Mouse (Mus musculus) neural tube, embryonic 11.5 days (tissue): Measurements from ENCODE around the gene Rassf5. TPM values are rescaled to one million over a fixed set of nuclear protein-coding genes. Genes with fewer than 3 reads are reported as not detected.
"Not testable (repeated sequence)": the region's sequence is repeated elsewhere in the genome, so short reads cannot be mapped to it uniquely, and the experiment has no call there.

ENCODE experiments used
- ATAC-seq: fragments of 200-750 bp; cut with Nextera tagmentation; 2 replicates; pipeline ENCODE4 v1.8.0; 2017; ENCODE audit warnings: moderate number of reproducible peaks, mild to moderate bottlenecking, moderate TSS enrichment, moderate library complexity; ENCODE audit not compliant: insufficient read depth, low FRiP score, low TSS enrichment
- DNase-seq: peaks from one replicate; pipeline ENCODE4 v3.0.0-alpha.2; 2015; ENCODE audit warnings: low spot score
- H3K27ac ChIP-seq: fragments of 300-500 bp; sonication (generic); 2 replicates; pipeline ENCODE4 v1.5.1; 2014; ENCODE audit warnings: low read depth, mild to moderate bottlenecking, low read length
- H3K27me3 ChIP-seq: fragments of 300-500 bp; sonication (generic); 2 replicates; pipeline ENCODE4 v1.6.1; 2014; ENCODE audit warnings: mild to moderate bottlenecking, low read length, mixed read lengths; ENCODE audit not compliant: control insufficient read depth, insufficient read depth
- H3K36me3 ChIP-seq: fragments of 300-500 bp; sonication (generic); 2 replicates; pipeline ENCODE4 v1.6.1; 2014; ENCODE audit warnings: mild to moderate bottlenecking, low read length, moderate library complexity, mixed read lengths; ENCODE audit not compliant: control insufficient read depth, insufficient read depth
- H3K4me1 ChIP-seq: fragments of 300-500 bp; sonication (generic); 2 replicates; pipeline ENCODE4 v1.6.1; 2014; ENCODE audit warnings: low read length, mixed read lengths; ENCODE audit not compliant: control insufficient read depth, insufficient read depth
- H3K4me2 ChIP-seq: fragments of 300-500 bp; sonication (generic); 2 replicates; pipeline ENCODE4 v1.6.1; 2014; ENCODE audit warnings: low read depth, mild to moderate bottlenecking, moderate library complexity
- H3K4me3 ChIP-seq: fragments of 300-500 bp; sonication (generic); 2 replicates; pipeline ENCODE4 v1.5.1; 2014; ENCODE audit warnings: low read depth, low read length
- H3K9ac ChIP-seq: fragments of 300-500 bp; sonication (generic); 2 replicates; pipeline ENCODE4 v1.6.1; 2014; ENCODE audit warnings: mild to moderate bottlenecking, low read length
- H3K9me3 ChIP-seq: fragments of 300-500 bp; sonication (generic); 2 replicates; pipeline ENCODE4 v1.6.1; 2016; ENCODE audit warnings: low read length; ENCODE audit not compliant: control insufficient read depth
- WGBS: fragments of 180-500 bp; shearing (Covaris S2); extraction: QIAGEN DNeasy Blood & Tissue Kit; methylation state at CpG from one replicate; pipeline ENCODE4 v1.1.7; 2014; 5-methylcytosine and 5-hydroxymethylcytosine counted together
- polyA plus RNA-seq: library from polyadenylated mRNA; unstranded; fragments of >200 nt; fragmentation: Nextera tagmentation; extraction: Ambion mirVana; gene quantifications from 2 replicates; pipeline ENCODE4 v1.2.1, GENCODE M21; 2014

Gene Rassf5
- polyA plus RNA-seq, 1 experiment from 2014 or later = 1.2 TPM

DNA sequence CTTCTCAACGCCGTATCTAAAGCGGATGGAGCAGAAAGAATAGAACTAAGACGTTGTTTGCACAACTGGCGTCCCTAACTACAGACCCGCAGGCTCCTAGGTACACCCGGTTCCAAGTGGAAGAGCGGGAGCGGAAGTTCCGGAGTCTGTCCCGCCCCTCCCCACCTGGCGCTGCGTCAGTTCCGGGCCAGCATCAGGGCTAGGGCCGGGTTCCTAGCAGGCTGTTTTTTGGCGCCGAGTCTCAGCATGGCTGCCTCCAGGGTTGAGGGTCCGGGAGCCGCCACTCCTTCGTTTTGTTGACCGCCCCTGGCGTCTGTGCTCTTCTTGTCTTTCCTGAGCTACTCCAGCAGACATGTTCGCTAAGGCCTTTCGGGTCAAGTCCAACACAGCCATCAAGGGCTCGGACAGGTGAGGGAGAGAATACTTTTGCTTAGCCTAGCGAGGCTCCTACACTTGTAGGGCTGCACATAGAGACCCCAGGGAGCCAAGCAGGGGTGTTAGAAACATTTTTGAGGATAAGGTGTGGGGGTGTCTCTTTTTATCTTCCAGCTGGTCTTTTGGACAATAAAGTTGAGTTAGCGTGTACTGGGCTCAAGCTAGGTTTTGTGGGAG, 91.9 kb downstream of the Rassf5 start, which contains the start of gene Eif2d:
Eif2d (plus strand) TSS at position 164 of the 612 bp plus-strand sequence.
- ATAC-seq = peak; percentile 98
- H3K27ac ChIP-seq = no peak within 1 kb of the TSS
- H3K27me3 ChIP-seq = no peaks in the 10 kb centered on the region
- H3K4me3 ChIP-seq = peak within 1 kb of the TSS; percentile 76
- WGBS = under 1% methylated on average over 27 of the region's 27 CpGs
- DNase-seq = peak; percentile 88
- peak within 1 kb of the TSS; percentile 90 for H3K4me2 ChIP-seq
- H3K9me3 ChIP-seq = no peaks in the 10 kb centered on the region
- H3K4me1 ChIP-seq = 0 out of 2 replicates have a peak, but pooled peaks cover 8% of the 10 kb centered on the region
- peak within 1 kb of the TSS; percentile 78 for H3K9ac ChIP-seq
- H3K36me3 ChIP-seq = no peaks in the 10 kb centered on the region; the same call in 1 of the 2 replicates

- H3K9me3 ChIP-seq = no peaks in the 10 kb centered on the region
- 73% methylated on average over 1 of the region's 1 CpGs for WGBS
- no peak overlapping the region for H3K27ac ChIP-seq
- 0 out of 2 replicates have a peak, but pooled peaks cover 8% of the 10 kb centered on the region for H3K4me1 ChIP-seq
- no peak overlapping the region for H3K4me2 ChIP-seq
- no peaks in the 10 kb centered on the region for H3K27me3 ChIP-seq
- no peak overlapping the region for H3K9ac ChIP-seq
- H3K36me3 ChIP-seq = no peaks in the 10 kb centered on the region
- ATAC-seq (no peak), DNase-seq (no peak)
- no peak overlapping the region for H3K4me3 ChIP-seq
These were observed 95.6 kb downstream of the Rassf5 start for GRCm38 (mm10) chr1:131149496-131149895.

- Histone ChIP-seq H3K36me3 (no peaks in the 10 kb centered on the region), H3K4me3 (no peak overlapping the region), H3K27me3 (no peaks in the 10 kb centered on the region), H3K9ac (no peak overlapping the region), H3K4me1 (no peaks in the 10 kb centered on the region), H3K9me3 (no peaks in the 10 kb centered on the region), H3K4me2 (no peak overlapping the region), H3K27ac (no peak overlapping the region)
- DNase-seq = no peak
- WGBS = 83% methylated on average over 3 of the region's 3 CpGs
- ATAC-seq = no peak
These were observed 98.9 kb downstream of the Rassf5 start for GRCm38 (mm10) chr1:131146181-131146614.

GRCm38 (mm10) chr1:131145222-131145621, 99.8 kb downstream of the Rassf5 start:
- H3K4me3 ChIP-seq, H3K4me2 ChIP-seq, H3K36me3 ChIP-seq, H3K27me3 ChIP-seq, H3K4me1 ChIP-seq, H3K27ac ChIP-seq, ATAC-seq, H3K9me3 ChIP-seq, H3K9ac ChIP-seq, DNase-seq: not testable (repeated sequence)
- WGBS = 87% methylated on average over 3 of the region's 3 CpGs

DNA sequence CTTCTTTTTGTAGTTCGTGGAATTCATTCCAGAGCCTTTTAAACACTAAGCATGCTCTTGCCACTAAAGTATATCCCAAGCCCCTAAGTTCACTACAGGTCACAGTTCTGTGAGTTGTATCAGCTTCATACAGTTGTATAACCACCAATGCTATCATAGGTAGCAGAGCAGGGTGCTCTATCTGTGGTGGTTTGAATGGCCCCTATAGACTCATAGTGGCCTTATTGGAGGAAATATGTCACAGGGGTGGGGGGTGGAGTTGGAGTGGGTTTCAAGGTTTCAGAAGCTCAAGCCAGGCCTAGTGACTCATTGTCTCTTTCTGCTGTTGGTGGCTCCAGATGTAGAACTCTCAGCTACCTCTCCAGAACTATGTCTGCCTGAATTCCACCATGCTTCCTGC, 102.6 kb downstream of the Rassf5 start:
- Histone ChIP-seq H3K4me1 (no peaks in the 10 kb centered on the region), H3K9me3 (no peaks in the 10 kb centered on the region), H3K36me3 (no peaks in the 10 kb centered on the region), H3K9ac (no peak overlapping the region), H3K27ac (no peak overlapping the region), H3K27me3 (no peaks in the 10 kb centered on the region), H3K4me2 (no peak overlapping the region), H3K4me3 (no peak overlapping the region)
- DNase-seq (no peak), ATAC-seq (no peak)
- 83% methylated on average over 1 of the region's 1 CpGs for WGBS

GRCm38 (mm10) chr1:131141449-131141848, 103.6 kb downstream of the Rassf5 start:
- H3K27ac ChIP-seq = no peak overlapping the region
- no peak overlapping the region for H3K4me2 ChIP-seq
- no peaks in the 10 kb centered on the region for H3K36me3 ChIP-seq
- H3K4me1 ChIP-seq = no peaks in the 10 kb centered on the region
- H3K27me3 ChIP-seq = no peaks in the 10 kb centered on the region
- 56% methylated on average over 2 of the region's 2 CpGs for WGBS
- no peak overlapping the region for H3K4me3 ChIP-seq
- no peak overlapping the region for H3K9ac ChIP-seq
- ATAC-seq (no peak), DNase-seq (no peak)
- H3K9me3 ChIP-seq = no peaks in the 10 kb centered on the region

- 66% methylated on average over 11 of the region's 11 CpGs for WGBS
- no peak for ATAC-seq
- H3K4me1 ChIP-seq = 0 out of 2 replicates have a peak, but pooled peaks cover 4% of the 10 kb centered on the region
- no peak overlapping the region for H3K4me3 ChIP-seq
- no peak overlapping the region for H3K27ac ChIP-seq
- no peaks in the 10 kb centered on the region for H3K27me3 ChIP-seq
- no peaks in the 10 kb centered on the region for H3K36me3 ChIP-seq
- no peak overlapping the region for H3K9ac ChIP-seq
- H3K9me3 ChIP-seq = no peaks in the 10 kb centered on the region
- no peak overlapping the region for H3K4me2 ChIP-seq
- no peak for DNase-seq
These were observed 105.7 kb downstream of the Rassf5 start for GRCm38 (mm10) chr1:131139102-131140095.

GRCm38 (mm10) chr1:131138191-131139016, 106.7 kb downstream of the Rassf5 start, which contains the start of gene Dyrk3:
Dyrk3 (minus strand) TSS chr1:131138340.
- WGBS = 7% methylated on average over 49 of the region's 49 CpGs
- H3K4me1 ChIP-seq = peaks cover 4% of the 10 kb centered on the region; the same call in 1 of the 2 replicates
- H3K9me3 ChIP-seq = no peaks in the 10 kb centered on the region
- peak within 1 kb of the TSS; percentile 73 for H3K4me2 ChIP-seq
- H3K36me3 ChIP-seq = no peaks in the 10 kb centered on the region
- H3K27me3 ChIP-seq = no peaks in the 10 kb centered on the region
- ATAC-seq = peak; percentile 96
- peak within 1 kb of the TSS; percentile 62 for H3K4me3 ChIP-seq
- H3K27ac ChIP-seq = peak within 1 kb of the TSS; percentile 80
- H3K9ac ChIP-seq = peak within 1 kb of the TSS; percentile 67
- DNase-seq = peak; percentile 98
